Mouse (Mus musculus) myocyte (in vitro differentiated cells): Measurements from ENCODE around the gene Itsn1. TPM values are rescaled to one million over a fixed set of nuclear protein-coding genes. Genes with fewer than 3 reads are reported as not detected.

Experiments used
- H3K27me3 ChIP-seq: one replicate; pipeline ENCODE4 v1.6.1; 2011; ENCODE audit not compliant: control insufficient read depth, insufficient read depth, insufficient read length
- H3K36me3 ChIP-seq: one replicate; pipeline ENCODE4 v1.6.1; 2011; ENCODE audit not compliant: control insufficient read depth, insufficient read depth
- H3K4me2 ChIP-seq: one replicate; pipeline ENCODE4 v1.6.1; 2011; ENCODE audit warnings: low read depth, control low read depth
- H3K4me3 ChIP-seq: one replicate; pipeline ENCODE4 v1.5.1; 2011; ENCODE audit warnings: mild to moderate bottlenecking, control low read depth, moderate library complexity
- H3K79me2 ChIP-seq: one replicate; pipeline ENCODE4 v1.6.1; 2011; ENCODE audit not compliant: control insufficient read depth, insufficient read depth
- H3ac ChIP-seq: one replicate; pipeline ENCODE4 v1.6.1; 2011; ENCODE audit not compliant: control insufficient read depth, insufficient read length
- CEBPB ChIP-seq: IDR thresholded peaks from 2 replicates; pipeline ENCODE4 v1.6.1; 2011; ENCODE audit warnings: mild to moderate bottlenecking, moderate library complexity; ENCODE audit not compliant: poor library complexity, insufficient read depth, severe bottlenecking
- E2F4 ChIP-seq: IDR thresholded peaks from one replicate; pipeline ENCODE4 v1.6.1; 2011; ENCODE audit warnings: mild to moderate bottlenecking, control low read depth, moderate library complexity; ENCODE audit not compliant: insufficient read depth
- MAX ChIP-seq: IDR thresholded peaks from one replicate; pipeline ENCODE4 v1.6.1; 2011; ENCODE audit warnings: low read depth, mild to moderate bottlenecking, control low read depth
- MYOD1 ChIP-seq, 3 experiments: IDR thresholded peaks; one replicate each; pipeline ENCODE4 v1.6.1; 2011; ENCODE audit warnings: control low read depth in 2 of 3, low read depth in 2 of 3, mild to moderate bottlenecking in 2 of 3, moderate library complexity in 1 of 3; ENCODE audit not compliant: insufficient read length in 2 of 3, control insufficient read depth in 1 of 3
- MYOG ChIP-seq, 3 experiments: IDR thresholded peaks; one replicate each; pipeline ENCODE4 v1.6.1; 2011; ENCODE audit warnings: control low read depth in 2 of 3, low read depth in 2 of 3, mild to moderate bottlenecking in 2 of 3; ENCODE audit not compliant: insufficient read length in 2 of 3, control insufficient read depth in 1 of 3, insufficient read depth in 1 of 3
- POLR2A ChIP-seq: IDR thresholded peaks from one replicate; pipeline ENCODE4 v1.6.1; 2011; ENCODE audit warnings: low read depth, mild to moderate bottlenecking, control low read depth, moderate library complexity; ENCODE audit not compliant: insufficient read length
- POLR2AphosphoS2 ChIP-seq: IDR thresholded peaks from one replicate; pipeline ENCODE4 v1.6.1; 2011; ENCODE audit warnings: low read depth, control low read depth; ENCODE audit not compliant: insufficient read length
- REST ChIP-seq: IDR thresholded peaks from one replicate; pipeline ENCODE4 v1.6.1; 2011; ENCODE audit warnings: mild to moderate bottlenecking, control low read depth, moderate library complexity; ENCODE audit not compliant: insufficient read depth, insufficient read length
- SRF ChIP-seq: IDR thresholded peaks from one replicate; pipeline ENCODE4 v1.6.1; 2011; ENCODE audit warnings: low read depth; ENCODE audit not compliant: control insufficient read depth, insufficient read length
- TCF12 ChIP-seq: IDR thresholded peaks from one replicate; pipeline ENCODE4 v1.6.1; 2011; ENCODE audit warnings: mild to moderate bottlenecking, control low read depth; ENCODE audit not compliant: poor library complexity, insufficient read depth, severe bottlenecking
- TCF3 ChIP-seq: IDR thresholded peaks from one replicate; pipeline ENCODE4 v1.6.1; 2011; ENCODE audit warnings: low read depth, control low read depth; ENCODE audit not compliant: insufficient read length
- USF1 ChIP-seq: IDR thresholded peaks from one replicate; pipeline ENCODE4 v1.6.1; 2011; ENCODE audit warnings: low read depth, mild to moderate bottlenecking, control low read depth, moderate library complexity
- polyA plus RNA-seq: library from polyadenylated mRNA; unstranded; fragments of >200 nt; fragmentation: generic; extraction: Trizol; gene quantifications from one replicate; pipeline ENCODE4 v1.2.1, GENCODE M21; 2012; ENCODE audit warnings: missing spikeins

Gene Itsn1
- polyA plus RNA-seq, 1 experiment: 27.5 TPM

DNA sequence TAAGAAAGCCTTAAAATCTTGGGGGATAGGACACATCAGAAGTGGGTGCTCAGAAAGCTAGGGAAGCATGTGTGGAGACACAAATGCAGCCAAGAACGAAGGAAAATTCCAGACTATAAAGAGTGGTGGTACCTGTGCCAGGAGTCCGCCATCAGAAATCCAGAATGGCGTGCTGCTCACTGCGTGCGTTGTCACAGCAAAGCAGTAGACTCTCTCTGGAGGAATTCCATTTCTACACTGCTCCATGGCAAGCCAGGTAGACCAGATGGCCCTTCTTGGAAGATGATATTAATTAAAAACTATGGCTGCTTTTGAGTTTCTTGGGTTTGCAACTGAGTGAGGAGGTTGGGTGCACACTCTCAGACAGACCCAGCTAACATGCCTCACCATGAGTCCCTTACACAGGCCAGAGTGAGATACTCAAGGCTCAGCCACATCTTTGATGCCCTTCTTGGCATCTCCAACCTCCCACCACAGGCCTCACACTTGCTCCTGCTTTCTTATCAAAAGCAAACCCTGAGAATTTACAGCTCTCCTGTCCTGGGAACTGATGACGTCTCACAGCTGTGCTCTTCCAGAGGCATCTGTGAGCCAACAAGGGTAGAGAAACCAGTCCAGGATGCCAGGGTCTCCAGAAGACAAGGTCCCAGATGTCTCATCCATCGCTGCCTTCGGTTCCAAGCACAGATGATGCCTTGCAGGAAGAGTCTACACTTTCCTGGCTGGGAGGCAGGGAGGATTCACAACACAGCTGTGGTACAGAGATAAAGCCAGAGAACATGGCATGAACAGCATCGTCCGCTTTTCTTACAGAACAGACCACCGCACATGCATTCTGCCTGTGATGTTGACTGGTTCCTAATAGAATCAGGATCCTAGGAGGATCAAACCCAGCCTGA lies 152.0 kb downstream of the Itsn1 start:
- no peak overlapping the region for H3K4me2 ChIP-seq
- no peak for TF ChIP-seq POLR2A
- TF ChIP-seq TCF12: no peak
- TF ChIP-seq CEBPB: no peak
- TF ChIP-seq E2F4: no peak
- no peak for TF ChIP-seq POLR2AphosphoS2
- no peak for TF ChIP-seq REST
- TF ChIP-seq SRF: no peak
- no peak for TF ChIP-seq MYOD1 (IDR thresholded peaks at IDR 0.05; ENCODE audit: control insufficient read depth in 1 of 3, insufficient read length in 2 of 3, low read depth in 2 of 3)
- TF ChIP-seq TCF3: no peak
- no peak for TF ChIP-seq MAX
- TF ChIP-seq USF1: no peak
- TF ChIP-seq MYOG (IDR thresholded peaks at IDR 0.05; ENCODE audit: control insufficient read depth in 1 of 3, insufficient read depth in 1 of 3, insufficient read length in 2 of 3, low read depth in 2 of 3): no peak
- H3K27me3 ChIP-seq: no peaks in the 10 kb centered on the region
- no peaks in the 10 kb centered on the region for H3K36me3 ChIP-seq
- no peaks in the 10 kb centered on the region for H3K79me2 ChIP-seq
- no peak overlapping the region for H3ac ChIP-seq
- H3K4me3 ChIP-seq: no peak overlapping the region

DNA sequence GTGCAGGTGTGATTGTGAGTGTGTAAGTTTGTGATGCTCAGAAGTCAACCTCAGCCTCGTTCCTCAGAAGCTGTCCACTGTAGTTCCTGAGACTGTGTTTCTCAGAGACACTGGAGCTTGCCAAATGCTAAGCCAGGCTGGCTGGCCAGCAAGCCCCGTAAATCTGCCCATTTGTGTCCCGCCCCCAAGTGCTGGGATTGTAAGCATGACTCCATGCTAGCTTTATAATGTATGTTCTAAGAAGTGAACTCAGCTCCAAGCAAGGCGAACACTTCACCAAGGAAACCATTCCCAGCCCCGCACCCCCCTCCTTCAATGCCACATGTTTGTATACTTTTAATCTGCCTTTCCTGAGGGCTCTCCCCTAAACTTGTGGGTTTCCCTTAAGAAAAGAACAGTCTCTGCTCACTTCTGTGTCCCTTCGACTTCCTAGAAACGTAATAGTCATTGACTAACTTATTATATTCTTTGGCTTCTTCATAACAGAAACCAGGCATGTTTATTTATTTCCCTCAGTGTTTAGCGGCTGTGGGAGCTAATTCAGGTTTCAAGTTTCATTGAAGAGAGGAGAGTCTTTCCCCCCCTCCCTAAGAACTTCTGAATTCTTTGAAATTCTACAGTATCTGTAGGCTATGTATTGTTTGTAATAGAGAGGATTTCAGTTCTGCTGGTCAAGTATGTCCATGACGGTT lies 153.2 kb downstream of the Itsn1 start:
- TF ChIP-seq POLR2A (no peak), TCF12 (no peak), POLR2AphosphoS2 (no peak), CEBPB (no peak), MAX (no peak)
- Histone ChIP-seq H3K4me3 (no peak overlapping the region), H3ac (no peak overlapping the region), H3K36me3 (no peaks in the 10 kb centered on the region), H3K4me2 (peak overlapping the region; percentile 56), H3K27me3 (no peaks in the 10 kb centered on the region), H3K79me2 (no peaks in the 10 kb centered on the region)

- H3K4me2 ChIP-seq: no peak overlapping the region
- H3K36me3 ChIP-seq: no peaks in the 10 kb centered on the region
- TF ChIP-seq MYOD1 (IDR thresholded peaks at IDR 0.05; ENCODE audit: control insufficient read depth in 1 of 3, insufficient read length in 2 of 3, low read depth in 2 of 3): peak in 1 of 3 experiments; percentile 3
- no peak for TF ChIP-seq POLR2AphosphoS2
- H3K79me2 ChIP-seq: no peaks in the 10 kb centered on the region
- no peak overlapping the region for H3K4me3 ChIP-seq
- H3ac ChIP-seq: no peak overlapping the region
- H3K27me3 ChIP-seq: no peaks in the 10 kb centered on the region
These were observed 154.6 kb downstream of the Itsn1 start for GRCm38 (mm10) chr16:91883636-91884035.

GRCm38 (mm10) chr16:91884196-91884595 lies 155.1 kb downstream of the Itsn1 start:
- no peak overlapping the region for H3ac ChIP-seq
- no peaks in the 10 kb centered on the region for H3K36me3 ChIP-seq
- no peaks in the 10 kb centered on the region for H3K79me2 ChIP-seq
- H3K4me3 ChIP-seq: no peak overlapping the region
- H3K4me2 ChIP-seq: no peak overlapping the region
- no peaks in the 10 kb centered on the region for H3K27me3 ChIP-seq
- TF ChIP-seq POLR2A (no peak), TCF12 (no peak), MYOD1 (IDR thresholded peaks at IDR 0.05; ENCODE audit: control insufficient read depth in 1 of 3, insufficient read length in 2 of 3, low read depth in 2 of 3) (peak in 1 of 3 experiments; percentile 7), CEBPB (no peak)

DNA sequence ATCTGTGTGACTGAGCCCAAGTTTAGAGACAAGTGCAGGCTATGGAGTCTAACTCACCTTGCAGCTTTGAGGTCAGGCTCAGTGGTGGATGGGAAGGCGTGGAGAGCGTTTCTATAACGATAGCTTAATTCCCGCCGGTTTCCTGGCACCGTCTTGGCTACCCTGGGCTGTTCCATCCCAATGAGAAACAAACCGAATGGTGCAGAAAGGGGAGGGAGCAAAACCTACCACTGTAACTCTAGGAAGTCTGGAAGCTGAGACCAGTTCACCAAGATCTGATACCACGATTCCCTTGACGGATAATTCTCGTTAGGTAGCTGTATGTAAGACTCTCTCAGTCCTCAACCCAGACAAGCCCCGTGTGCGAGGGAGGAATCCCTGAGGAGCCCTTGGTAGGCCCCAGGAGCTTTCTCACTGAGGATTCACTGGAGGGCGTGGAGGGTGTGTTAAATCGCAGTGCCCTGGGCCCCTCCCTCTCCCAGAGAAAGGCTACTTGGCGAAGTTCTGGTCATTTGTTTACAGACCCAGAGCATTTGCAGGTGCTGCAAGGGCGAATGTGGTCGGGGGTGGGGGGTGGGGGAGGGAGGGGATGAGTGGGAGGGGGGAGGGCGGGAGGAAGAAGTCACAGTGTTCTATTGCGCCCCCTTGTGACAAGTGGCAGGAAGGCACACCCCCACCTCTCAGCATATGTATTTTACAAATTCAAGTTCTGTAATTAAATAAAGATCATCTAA lies 156.5 kb downstream of the Itsn1 start:
- no peak overlapping the region for H3K4me3 ChIP-seq
- H3K4me2 ChIP-seq: peak overlapping the region; percentile 12
- H3ac ChIP-seq: no peak overlapping the region
- TF ChIP-seq MYOD1 (IDR thresholded peaks at IDR 0.05; ENCODE audit: control insufficient read depth in 1 of 3, insufficient read length in 2 of 3, low read depth in 2 of 3) (no peak), CEBPB (no peak), POLR2AphosphoS2 (no peak), MAX (no peak), USF1 (no peak)
- no peaks in the 10 kb centered on the region for H3K36me3 ChIP-seq
- H3K79me2 ChIP-seq: no peaks in the 10 kb centered on the region
- no peaks in the 10 kb centered on the region for H3K27me3 ChIP-seq
